Mouse (Mus musculus) cortical plate, adult 2 months (tissue): ENCODE measurements around the gene Hsd17b7. TPM values are rescaled to one million over a fixed set of nuclear protein-coding genes. Genes with fewer than 3 reads are reported as not detected.
A peak's percentile ranks its signal among the peaks of the same experiment; 100 is the strongest.
"Not testable (repeated sequence)": the region's sequence is repeated elsewhere in the genome, so short reads cannot be mapped to it uniquely, and the experiment has no call there.

Source experiments
- H3K27ac ChIP-seq: fragments of 200-500 bp; 2 replicates; pipeline ENCODE4 v1.5.1; 2012; ENCODE audit warnings: low read length, control low read depth, inconsistent platforms; ENCODE audit not compliant: insufficient read depth
- H3K4me1 ChIP-seq: fragments of 200-500 bp; 2 replicates; pipeline ENCODE4 v1.6.1; 2011; ENCODE audit warnings: low read length; ENCODE audit not compliant: control insufficient read depth, insufficient read depth
- H3K4me3 ChIP-seq: fragments of 200-500 bp; 2 replicates; pipeline ENCODE4 v1.5.1; 2011; ENCODE audit warnings: mild to moderate bottlenecking, low read length, control low read depth; ENCODE audit not compliant: insufficient read depth
- CTCF ChIP-seq: fragments of 200-500 bp; IDR thresholded peaks from 2 replicates; pipeline ENCODE4 v1.5.1; 2011; ENCODE audit warnings: mild to moderate bottlenecking, control low read depth, low read length; ENCODE audit not compliant: insufficient read depth; ENCODE audit errors: extremely low read depth
- POLR2A ChIP-seq: fragments of 200-500 bp; IDR thresholded peaks from 2 replicates; pipeline ENCODE4 v1.6.1; 2011; ENCODE audit warnings: mild to moderate bottlenecking, low read length, control low read depth; ENCODE audit not compliant: insufficient read depth; ENCODE audit errors: extremely low read depth
- polyA plus RNA-seq: library from polyadenylated mRNA; depleted of rRNA; stranded (reverse); fragments of >200 nt; gene quantifications from 2 replicates; pipeline ENCODE4 v1.2.3, GENCODE M21; 2012; rRNA removed

Gene Hsd17b7
- polyA plus RNA-seq: 13.1 and 14.2 TPM in 2 replicates

DNA sequence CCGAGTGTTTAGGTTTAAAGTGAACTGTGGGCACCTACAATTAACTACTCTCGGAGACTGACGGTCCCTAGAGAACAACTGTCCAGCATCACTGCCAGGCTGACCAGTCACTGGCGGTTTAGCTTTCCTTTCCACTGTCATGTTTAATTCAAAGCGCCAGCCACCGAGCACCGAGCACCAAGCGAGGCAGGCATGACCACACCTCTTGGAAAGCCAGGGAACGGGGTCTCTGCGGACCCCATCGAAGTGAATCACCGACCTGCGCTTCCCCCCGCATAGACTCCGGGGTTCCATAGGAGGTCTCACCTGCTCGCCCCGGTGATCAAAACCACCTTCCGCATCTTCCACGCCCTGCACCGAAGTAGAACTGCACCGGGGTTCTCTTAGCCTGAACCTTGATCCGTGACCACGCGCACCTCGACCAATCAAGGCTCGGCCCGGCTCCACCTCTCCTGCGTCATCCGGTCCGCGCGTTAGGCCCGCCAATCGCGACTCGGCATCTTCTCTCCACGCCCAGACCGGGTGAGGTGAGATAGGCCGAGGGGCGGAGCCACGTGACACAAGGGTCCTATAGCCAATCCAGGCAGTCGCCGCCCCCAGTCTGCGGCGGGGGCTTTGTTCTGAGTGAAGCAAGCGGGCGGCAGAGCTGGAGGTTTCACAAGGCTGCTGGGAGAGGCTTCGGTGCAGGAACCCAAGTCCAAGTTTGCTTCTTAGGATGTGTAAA is at the start of gene Hsd17b7:
Gene Hsd17b7, minus strand, starts transcription at position 450 of the 724 bp plus-strand sequence.
- Histone ChIP-seq H3K4me3 (peak within 1 kb of the TSS; percentile 56), H3K27ac (no peak within 1 kb of the TSS), H3K4me1 (no peaks in the 10 kb centered on the region)
- TF ChIP-seq CTCF (no peak), POLR2A (peak; percentile 96)

DNA sequence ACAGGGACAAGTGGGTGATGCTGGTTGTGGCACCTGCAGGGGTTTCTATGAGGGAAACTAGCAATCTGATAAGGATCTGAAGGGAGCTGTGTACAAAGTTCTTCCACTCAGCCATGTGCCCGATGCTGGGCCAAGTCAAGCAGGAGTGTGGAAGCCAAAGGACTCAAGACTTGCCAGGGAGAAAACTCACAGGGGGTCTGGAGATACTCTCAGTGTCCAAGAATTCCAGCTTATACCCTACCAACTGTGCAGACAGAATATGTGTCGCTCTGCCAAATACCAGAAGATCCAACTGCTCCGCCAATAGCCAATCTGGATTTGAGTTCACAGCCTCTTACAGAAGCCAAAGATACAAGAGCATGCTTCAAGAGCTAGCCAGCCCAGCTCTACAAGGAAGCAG is 45.7 kb upstream of the Hsd17b7 start:
- Histone ChIP-seq H3K4me3 (no peak overlapping the region), H3K27ac (no peak overlapping the region), H3K4me1 (no peaks in the 10 kb centered on the region)
- TF ChIP-seq POLR2A (no peak), CTCF (no peak)

DNA sequence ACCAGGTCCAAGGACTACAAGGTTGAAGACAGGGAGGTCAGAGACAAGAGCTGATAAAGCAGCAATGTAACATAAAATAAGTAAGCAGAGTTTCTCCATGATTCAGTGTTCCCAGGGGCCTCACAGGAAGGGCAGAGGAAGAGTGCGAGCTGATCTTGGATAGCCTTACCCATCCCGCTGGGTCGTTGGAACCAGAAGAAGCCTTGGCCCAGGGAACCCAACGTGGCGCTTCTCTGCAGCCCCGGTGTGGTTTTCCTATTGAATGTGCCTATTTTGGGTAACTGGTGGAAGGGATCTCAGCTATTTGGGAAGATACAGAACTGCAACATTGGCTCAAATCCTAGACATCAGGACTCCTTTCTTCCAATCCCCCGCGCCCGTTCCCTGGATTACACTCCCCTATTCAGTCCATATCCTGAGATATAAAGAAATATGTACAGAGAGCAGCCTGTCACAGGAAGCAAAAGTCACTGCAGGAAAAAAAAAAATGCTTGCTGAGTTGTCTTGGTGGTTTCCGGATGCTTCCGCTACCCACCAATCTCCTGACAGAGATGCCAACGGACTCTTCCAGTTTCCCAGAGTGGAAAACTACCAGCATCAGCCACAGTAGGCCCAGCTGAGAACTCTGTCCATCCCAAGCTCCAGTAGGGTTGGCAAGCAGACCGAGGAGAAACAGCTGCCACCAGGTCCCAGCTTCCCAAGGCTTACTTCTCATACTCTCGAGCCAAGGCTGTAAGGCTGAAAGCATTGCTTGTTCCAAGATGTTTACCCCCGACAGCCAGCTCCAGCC is 41.9 kb upstream of the Hsd17b7 start:
- Histone ChIP-seq H3K4me1 (no peaks in the 10 kb centered on the region), H3K4me3 (no peak overlapping the region), H3K27ac (no peak overlapping the region)
- TF ChIP-seq POLR2A (no peak), CTCF (no peak)

DNA sequence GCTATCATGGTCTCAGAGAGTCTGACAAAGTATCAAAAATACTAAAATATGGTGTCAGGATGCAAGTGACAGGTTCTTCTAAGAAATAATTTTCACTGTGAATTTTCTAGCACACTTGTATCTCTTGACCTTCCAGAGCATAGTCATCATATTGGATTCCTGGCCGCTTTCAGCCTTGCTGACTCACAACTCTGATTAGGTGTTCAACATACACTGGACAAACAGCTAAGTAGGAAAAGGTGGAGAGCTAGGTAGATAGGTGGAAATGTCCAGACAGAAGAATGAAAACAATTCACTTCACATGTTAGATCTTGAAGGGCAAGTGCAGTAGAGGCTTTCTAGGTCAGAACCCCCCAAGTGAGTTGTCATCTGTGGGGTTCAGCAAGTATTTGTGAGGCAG is 40.3 kb upstream of the Hsd17b7 start:
- TF ChIP-seq POLR2A (no peak), CTCF (no peak)
- Histone ChIP-seq H3K4me3 (no peak overlapping the region), H3K27ac (no peak overlapping the region), H3K4me1 (no peaks in the 10 kb centered on the region)

DNA sequence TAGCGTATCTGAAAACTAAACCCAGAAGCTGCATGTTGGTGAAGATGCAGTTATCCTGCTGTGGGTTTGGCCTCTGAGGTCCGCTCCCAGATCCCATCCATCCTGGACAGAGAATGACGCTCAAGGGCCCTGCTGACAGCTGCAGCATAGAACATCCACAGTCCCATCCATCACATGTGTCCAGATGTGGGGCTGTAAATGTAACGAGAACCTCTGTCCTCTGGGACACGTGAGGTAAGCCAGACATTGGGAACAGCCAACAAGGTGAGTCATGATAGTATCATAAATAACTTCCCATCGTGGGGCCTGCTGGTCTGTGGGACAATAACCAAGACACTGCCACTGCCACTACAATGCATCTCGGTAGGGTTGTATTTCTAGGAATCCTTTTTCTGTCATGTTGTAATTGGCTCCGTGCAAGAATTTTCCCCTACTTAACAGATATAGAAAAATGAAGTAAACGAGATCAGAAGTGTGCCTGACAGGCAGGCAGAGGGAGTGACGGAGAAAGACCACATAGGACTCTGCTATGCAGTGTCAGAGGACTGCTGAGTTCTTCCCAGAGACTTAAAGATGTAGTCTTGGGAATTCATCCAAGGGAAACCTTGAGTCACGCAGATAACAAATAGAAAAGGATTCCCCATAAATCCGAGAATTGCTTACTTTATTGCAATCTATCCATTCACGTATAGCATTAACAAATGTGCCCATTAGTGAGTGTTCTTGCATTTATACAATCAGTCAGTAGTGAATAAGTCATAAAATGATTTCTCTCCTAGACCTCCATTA is 39.6 kb upstream of the Hsd17b7 start:
- H3K27ac ChIP-seq: no peak overlapping the region
- TF ChIP-seq POLR2A (no peak), CTCF (no peak)
- H3K4me3 ChIP-seq: no peak overlapping the region
- H3K4me1 ChIP-seq: no peaks in the 10 kb centered on the region

DNA sequence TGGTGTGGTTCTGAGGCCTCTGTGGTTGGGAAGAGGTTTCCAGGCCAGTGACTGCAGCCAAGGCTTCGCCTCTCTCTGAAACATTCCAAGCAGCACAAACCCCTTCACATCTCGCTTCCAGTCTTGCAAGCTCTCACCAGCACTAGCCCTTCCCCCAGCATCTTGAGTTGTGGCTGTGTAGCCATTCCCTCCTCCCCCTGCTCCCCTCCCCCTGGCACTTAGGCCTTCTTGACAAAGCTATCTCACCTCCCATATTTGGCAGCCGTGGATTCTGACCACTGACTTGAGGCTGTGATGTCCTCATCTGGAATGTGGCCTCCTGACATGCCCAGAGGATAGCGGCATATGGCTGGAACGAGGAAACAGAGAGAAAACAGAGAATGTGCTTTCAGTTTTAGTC is 37.5 kb upstream of the Hsd17b7 start:
- no peaks in the 10 kb centered on the region for H3K4me1 ChIP-seq
- no peak for TF ChIP-seq POLR2A
- no peak for TF ChIP-seq CTCF
- H3K4me3 ChIP-seq: no peak overlapping the region
- no peak overlapping the region for H3K27ac ChIP-seq

DNA sequence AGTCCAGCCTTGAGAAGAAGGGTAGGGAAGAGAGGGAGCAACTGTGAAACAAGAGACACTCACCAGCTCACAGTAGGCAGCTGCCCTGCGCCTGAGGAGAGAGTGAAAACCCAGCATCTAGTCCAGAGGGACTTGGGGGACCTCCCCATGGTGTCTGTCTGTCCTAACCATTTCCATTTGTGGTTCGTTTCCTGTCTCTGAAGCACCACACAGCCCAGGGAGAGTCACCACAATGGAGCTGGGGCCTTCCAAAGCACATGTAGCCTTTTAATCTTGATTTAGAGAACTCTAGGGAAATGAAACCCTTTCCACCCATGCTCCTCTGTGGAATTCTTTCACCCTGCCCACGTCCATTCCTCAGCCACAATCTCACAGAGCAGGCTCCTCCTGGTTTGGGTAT is 36.3 kb upstream of the Hsd17b7 start:
- TF ChIP-seq POLR2A (no peak), CTCF (no peak)
- no peak overlapping the region for H3K4me3 ChIP-seq
- H3K4me1 ChIP-seq: no peaks in the 10 kb centered on the region
- H3K27ac ChIP-seq: no peak overlapping the region

DNA sequence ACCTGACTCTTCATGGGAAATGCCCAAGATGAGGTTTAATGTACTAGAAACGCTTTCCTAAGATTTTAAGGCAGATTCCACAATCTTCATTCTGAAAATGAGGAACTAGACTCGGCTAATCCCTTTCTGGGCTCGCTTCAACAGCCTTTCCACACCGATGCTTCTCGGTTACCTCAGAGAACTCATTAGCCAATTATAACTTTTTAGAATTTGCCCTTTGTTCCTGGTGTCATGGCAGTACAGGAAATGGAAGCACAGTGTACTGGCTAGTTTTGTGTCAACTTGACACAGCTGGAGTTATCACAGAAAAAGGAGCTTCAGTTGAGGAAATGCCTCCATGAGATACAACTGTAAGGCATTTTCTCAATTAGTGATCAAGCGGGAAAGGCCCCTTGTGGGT is 24.9 kb upstream of the Hsd17b7 start:
- H3K4me3 ChIP-seq, H3K4me1 ChIP-seq, H3K27ac ChIP-seq: not testable (repeated sequence)

DNA sequence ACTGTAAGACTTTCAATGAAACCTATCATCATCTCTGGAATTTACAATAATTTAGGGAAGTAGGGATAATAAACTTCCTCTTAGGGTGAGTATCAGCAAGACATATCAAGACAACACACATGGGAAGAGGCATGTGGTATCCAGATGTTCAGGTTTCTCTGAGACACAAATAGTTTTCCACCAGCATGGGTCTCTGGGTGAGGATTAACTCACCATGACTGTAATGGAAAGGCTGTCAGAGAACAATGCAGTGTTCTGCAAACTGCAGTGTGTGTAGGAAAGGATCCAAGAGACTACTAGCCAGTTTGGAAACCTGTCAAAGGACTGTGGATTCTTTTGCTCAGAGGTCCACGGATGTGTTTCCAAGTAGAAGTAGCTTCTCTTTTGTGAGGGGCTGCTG is 17.1 kb upstream of the Hsd17b7 start:
- no peak overlapping the region for H3K27ac ChIP-seq
- no peak overlapping the region for H3K4me3 ChIP-seq
- no peaks in the 10 kb centered on the region for H3K4me1 ChIP-seq
- TF ChIP-seq CTCF (no peak), POLR2A (no peak)

DNA sequence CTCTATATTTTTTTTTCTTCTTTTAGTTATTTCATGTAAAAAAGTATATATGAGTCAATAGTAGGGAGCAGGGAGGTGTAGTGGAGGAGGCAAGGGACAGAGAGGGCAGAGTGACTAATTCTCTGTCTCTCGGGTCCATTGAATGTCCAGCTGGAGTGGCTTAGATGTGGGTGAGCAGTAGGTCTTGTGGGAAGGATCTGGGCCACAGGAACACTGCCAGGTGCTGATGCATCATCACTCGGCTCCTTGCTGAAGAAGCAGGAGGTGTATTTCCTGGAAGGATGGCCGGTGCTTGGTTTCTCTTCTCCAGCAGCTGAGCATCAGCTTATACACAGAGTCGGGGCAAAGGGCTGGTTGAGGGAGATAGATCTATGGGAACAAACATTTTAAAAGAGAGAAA is 8.6 kb upstream of the Hsd17b7 start:
- Histone ChIP-seq H3K4me3 (no peak overlapping the region), H3K4me1 (no peaks in the 10 kb centered on the region), H3K27ac (no peak overlapping the region)
- no peak for TF ChIP-seq POLR2A
- no peak for TF ChIP-seq CTCF
